9 mouse cellular contexts compared by ENCODE assay signal in genomic region chr3:90585595-90585994, GRCm38 (mm10). TPM values are rescaled to one million over a fixed set of nuclear protein-coding genes. Genes with fewer than 3 reads are reported as not detected.
DNase-seq lines count a peak whose midpoint lies in the region; ATAC-seq and TF ChIP-seq lines count a peak whose summit lies in the region.
"Had no signal": no experiment of that assay in that cellular context is flagged by ENCODE, and none has a peak within 500 bp of the region (broad histone marks: within the 10 kb centered on the region; RNA-seq: fewer than 3 reads in every experiment).

No protein-coding gene starts in this region.

- 0 out of 2 replicates have a peak, but pooled peaks have one; percentile 38 for TF ChIP-seq EP300 in ES-Bruce4 (IDR thresholded peaks at IDR 0.05; ENCODE audit: insufficient read depth, low read depth, low read length)

- no peak overlapping the region for H3K4me3 ChIP-seq in ES-Bruce4 (ENCODE audit: low read depth, low read length)
- H3K4me3 ChIP-seq in forebrain, embryonic 10.5 days = no peak overlapping the region
- no peak overlapping the region for H3K4me3 ChIP-seq in hindbrain, embryonic 15.5 days
- H3K4me3 ChIP-seq: heart, embryonic 13.5 days had no signal

- TF ChIP-seq CTCF in ES-Bruce4 (IDR thresholded peaks at IDR 0.05; ENCODE audit: low read depth, low read length) = peak; percentile 85

- no peak overlapping the region for H3K4me2 ChIP-seq in hindbrain, embryonic 15.5 days
- H3K4me2 ChIP-seq: heart, embryonic 13.5 days had no signal

- DNase-seq in adrenal gland, postnatal 36 days = peak; percentile 60 to 80
- DNase-seq in forebrain, embryonic 10.5 days (ENCODE audit: extremely low spot score, low spot score) = peak; percentile 66
- DNase-seq in layer of hippocampus, postnatal 10 days (ENCODE audit: low spot score in 2 of 2) = peak; percentile 69 to 73
- peak; percentile 74 for DNase-seq in lung, postnatal 25 days (ENCODE audit: low spot score)
- DNase-seq in retina, postnatal 7 days (ENCODE audit: low read depth, low spot score) = peak; percentile 47
- DNase-seq in thymus, postnatal 4 days = peak; percentile 65

- H3K36me3 ChIP-seq in ES-Bruce4 (ENCODE audit: control insufficient read depth, insufficient read depth, low read length, poor library complexity, severe bottlenecking) = no peaks in the 10 kb centered on the region
- H3K36me3 ChIP-seq in forebrain, embryonic 10.5 days (replicated peaks) = no peaks in the 10 kb centered on the region
- no peaks in the 10 kb centered on the region for H3K36me3 ChIP-seq in hindbrain, embryonic 15.5 days
- H3K36me3 ChIP-seq: heart, embryonic 13.5 days had no signal

- no peak overlapping the region for H3K27ac ChIP-seq in ES-Bruce4 (ENCODE audit: insufficient read depth, low read length)
- H3K27ac ChIP-seq in forebrain, embryonic 10.5 days = no peak overlapping the region
- no peak overlapping the region for H3K27ac ChIP-seq in hindbrain, embryonic 15.5 days (replicated peaks)
- H3K27ac ChIP-seq: heart, embryonic 13.5 days had no signal

- H3K4me1 ChIP-seq in ES-Bruce4 (ENCODE audit: control insufficient read depth, insufficient read depth, low read length) = peaks cover 2% of the 10 kb centered on the region
- peaks cover 11% of the 10 kb centered on the region for H3K4me1 ChIP-seq in forebrain, embryonic 10.5 days
- H3K4me1 ChIP-seq in hindbrain, embryonic 15.5 days (replicated peaks) = no peaks in the 10 kb centered on the region

- H3K9me3 ChIP-seq in ES-Bruce4 (replicated peaks; ENCODE audit: control insufficient read depth, insufficient read depth, low read length, poor library complexity, severe bottlenecking) = no peaks in the 10 kb centered on the region
- H3K9me3 ChIP-seq in forebrain, embryonic 10.5 days = no peaks in the 10 kb centered on the region
- H3K9me3 ChIP-seq in hindbrain, embryonic 15.5 days = no peaks in the 10 kb centered on the region
- H3K9me3 ChIP-seq: heart, embryonic 13.5 days had no signal

- 0 out of 2 replicates have a peak, but pooled peaks have one; percentile 42 for ATAC-seq in hindbrain, embryonic 15.5 days (ENCODE audit: low FRiP score, low read depth)

- no peak for TF ChIP-seq POLR2A in ES-Bruce4 (IDR thresholded peaks at IDR 0.05; ENCODE audit: insufficient read depth, low read length)

- H3K9ac ChIP-seq in ES-Bruce4 (ENCODE audit: low read depth, poor library complexity, severe bottlenecking) = no peak overlapping the region
- H3K9ac ChIP-seq in hindbrain, embryonic 15.5 days = no peak overlapping the region
- H3K9ac ChIP-seq: heart, embryonic 13.5 days had no signal

- 33% methylated on average over 5 of the region's 5 CpGs for WGBS in forebrain, embryonic 10.5 days
- 40% methylated on average over 5 of the region's 5 CpGs for WGBS in hindbrain, embryonic 15.5 days

- no peaks in the 10 kb centered on the region for H3K27me3 ChIP-seq in ES-Bruce4 (ENCODE audit: control insufficient read depth, insufficient read depth, low read length, poor library complexity, severe bottlenecking)
- no peaks in the 10 kb centered on the region for H3K27me3 ChIP-seq in forebrain, embryonic 10.5 days (ENCODE audit: poor library complexity, severe bottlenecking)
- no peaks in the 10 kb centered on the region for H3K27me3 ChIP-seq in hindbrain, embryonic 15.5 days
- H3K27me3 ChIP-seq: heart, embryonic 13.5 days had no signal

RNA-seq across cellular contexts. Expression of gene S100a2, which starts 4.5 kb away (rescaled TPM):
- not detected in 2 replicates for polyA plus RNA-seq in ES-Bruce4 (2011; ENCODE audit: insufficient read depth, insufficient read length, low read depth, missing spikeins)
- not detected for total RNA-seq in adrenal gland, postnatal 36 days (2021)
- polyA plus RNA-seq in forebrain, embryonic 10.5 days (2016; fragmentation: Nextera tagmentation; extraction: Ambion mirVana) = not detected in 2 replicates
- not detected in 2 replicates for polyA plus RNA-seq in hindbrain, embryonic 15.5 days (2015; fragmentation: Nextera tagmentation; extraction: Ambion mirVana)
- total RNA-seq in layer of hippocampus, postnatal 10 days (2021) = not detected
- polyA plus RNA-seq: heart, embryonic 13.5 days had no signal

RNA-seq across cellular contexts. Expression of gene Gm42674, which starts 16.1 kb away (rescaled TPM):
- 5.1 TPM in 1 of 2 replicates, not detected in the other for polyA plus RNA-seq in ES-Bruce4 (2011; ENCODE audit: insufficient read depth, insufficient read length, low read depth, missing spikeins)
- not detected for total RNA-seq in adrenal gland, postnatal 36 days (2021)
- polyA plus RNA-seq in forebrain, embryonic 10.5 days (2016; fragmentation: Nextera tagmentation; extraction: Ambion mirVana) = not detected in 2 replicates
- not detected in 2 replicates for polyA plus RNA-seq in hindbrain, embryonic 15.5 days (2015; fragmentation: Nextera tagmentation; extraction: Ambion mirVana)
- total RNA-seq in layer of hippocampus, postnatal 10 days (2021) = not detected
- polyA plus RNA-seq: heart, embryonic 13.5 days had no signal

RNA-seq across cellular contexts. Expression of gene S100a4, which starts 18.0 kb away (rescaled TPM):
- 11.0 and 15.5 TPM in 2 replicates for polyA plus RNA-seq in ES-Bruce4 (2011; ENCODE audit: insufficient read depth, insufficient read length, low read depth, missing spikeins)
- total RNA-seq in adrenal gland, postnatal 36 days (2021) = 10 to 100 TPM in 1 of 2 experiments, 1 to 10 TPM in 1; 9.0 to 11.5 TPM
- polyA plus RNA-seq in forebrain, embryonic 10.5 days (2016; fragmentation: Nextera tagmentation; extraction: Ambion mirVana) = 0.47 TPM in 1 of 2 replicates, not detected in the other
- polyA plus RNA-seq in hindbrain, embryonic 15.5 days (2015; fragmentation: Nextera tagmentation; extraction: Ambion mirVana) = 1.0 and 1.2 TPM in 2 replicates
- 10 to 100 TPM; 12.7 to 14.4 TPM for total RNA-seq in layer of hippocampus, postnatal 10 days (2021)

RNA-seq across cellular contexts. Expression of gene S100a5, which starts 22.7 kb away (rescaled TPM):
- polyA plus RNA-seq in ES-Bruce4 (2011; ENCODE audit: insufficient read depth, insufficient read length, low read depth, missing spikeins) = not detected in 2 replicates
- total RNA-seq in adrenal gland, postnatal 36 days (2021) = not detected
- not detected in 2 replicates for polyA plus RNA-seq in forebrain, embryonic 10.5 days (2016; fragmentation: Nextera tagmentation; extraction: Ambion mirVana)
- polyA plus RNA-seq in hindbrain, embryonic 15.5 days (2015; fragmentation: Nextera tagmentation; extraction: Ambion mirVana) = not detected in 2 replicates
- not detected for total RNA-seq in layer of hippocampus, postnatal 10 days (2021)
- polyA plus RNA-seq: heart, embryonic 13.5 days had no signal

RNA-seq across cellular contexts. Expression of gene S100a3, which starts 25.2 kb away (rescaled TPM):
- 1.5 and 2.5 TPM in 2 replicates for polyA plus RNA-seq in ES-Bruce4 (2011; ENCODE audit: insufficient read depth, insufficient read length, low read depth, missing spikeins)
- total RNA-seq in adrenal gland, postnatal 36 days (2021) = under 1 TPM in 1 of 2 experiments, not detected in 1; 0.46 TPM
- not detected in 2 replicates for polyA plus RNA-seq in forebrain, embryonic 10.5 days (2016; fragmentation: Nextera tagmentation; extraction: Ambion mirVana)
- polyA plus RNA-seq in hindbrain, embryonic 15.5 days (2015; fragmentation: Nextera tagmentation; extraction: Ambion mirVana) = 1.4 and 2.7 TPM in 2 replicates
- total RNA-seq in layer of hippocampus, postnatal 10 days (2021) = 1 to 10 TPM; 2.2 to 2.9 TPM
